Mouse (Mus musculus): ENCODE measurements around the gene Myl9. TPM values are rescaled to one million over a fixed set of nuclear protein-coding genes. Genes with fewer than 3 reads are reported as not detected.
"Not testable (repeated sequence)": the region's sequence is repeated elsewhere in the genome, so short reads cannot be mapped to it uniquely, and the experiment has no call there.

The Myl9 gene
- total and polyA plus RNA-seq, 2 experiments from 2014 or later, result 1,431 to 1,885 TPM

DNA sequence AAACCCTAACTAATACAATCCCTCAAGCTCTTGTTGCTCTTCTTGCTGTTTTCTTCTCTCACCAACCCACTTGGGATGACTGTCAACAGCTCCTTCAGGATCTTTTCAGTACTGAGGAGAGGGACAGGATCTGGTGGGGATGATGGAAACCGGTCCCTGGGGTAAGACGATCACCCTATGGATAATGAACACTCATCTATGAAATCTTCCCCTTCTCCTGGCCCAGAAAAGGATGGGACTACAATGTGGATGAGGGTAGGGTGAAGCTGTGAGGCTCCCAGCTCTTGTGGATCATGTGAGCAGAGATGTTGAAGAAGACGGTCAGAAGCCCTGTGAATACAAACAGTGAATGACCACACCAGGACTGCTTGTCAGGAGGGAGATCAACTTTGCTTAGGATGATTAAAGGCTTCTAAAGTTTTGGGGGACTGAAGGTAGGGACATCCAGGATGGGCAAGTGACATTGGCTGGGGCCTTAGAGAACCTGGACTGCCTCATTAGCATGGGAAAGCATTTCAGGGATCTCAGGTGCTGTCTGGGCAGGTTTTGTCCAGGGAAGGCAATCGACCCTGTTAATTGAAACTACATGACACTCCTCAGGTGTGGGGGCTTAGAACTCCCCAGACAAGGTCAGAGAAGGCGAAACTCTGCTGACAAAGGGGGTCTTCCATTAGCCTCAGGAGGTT, 12.0 kb downstream of the Myl9 start:
- H3K9me3 ChIP-seq (replicated peaks; ENCODE audit: control insufficient read depth, low read length), result peaks cover 10% of the 10 kb centered on the region
- 81% methylated on average over 5 of the region's 5 CpGs for WGBS
- no peak overlapping the region for H3K9ac ChIP-seq (replicated peaks; ENCODE audit: low read depth, low read length)
- ATAC-seq (ENCODE audit: insufficient read depth, low read depth) (no peak), DNase-seq (ENCODE audit: low spot score) (no peak)
- no peak for TF ChIP-seq EP300 (IDR thresholded peaks at IDR 0.05; ENCODE audit: low read depth)
- TF ChIP-seq CTCF (IDR thresholded peaks at IDR 0.05; ENCODE audit: low read depth), result no peak
- no peak overlapping the region for H3K4me2 ChIP-seq (ENCODE audit: low read depth, low read length)
- H3K27ac ChIP-seq (ENCODE audit: low read depth), result no peak overlapping the region
- peaks cover 14% of the 10 kb centered on the region; the same call in 1 of the 2 replicates for H3K4me1 ChIP-seq (ENCODE audit: control insufficient read depth, insufficient read depth)
- no peak overlapping the region for H3K4me3 ChIP-seq (ENCODE audit: low read depth, low read length)
- no peaks in the 10 kb centered on the region for H3K27me3 ChIP-seq (ENCODE audit: control insufficient read depth, insufficient read depth, low read length)
- no peaks in the 10 kb centered on the region for H3K36me3 ChIP-seq (replicated peaks; ENCODE audit: control insufficient read depth, insufficient read depth, low read length)

DNA sequence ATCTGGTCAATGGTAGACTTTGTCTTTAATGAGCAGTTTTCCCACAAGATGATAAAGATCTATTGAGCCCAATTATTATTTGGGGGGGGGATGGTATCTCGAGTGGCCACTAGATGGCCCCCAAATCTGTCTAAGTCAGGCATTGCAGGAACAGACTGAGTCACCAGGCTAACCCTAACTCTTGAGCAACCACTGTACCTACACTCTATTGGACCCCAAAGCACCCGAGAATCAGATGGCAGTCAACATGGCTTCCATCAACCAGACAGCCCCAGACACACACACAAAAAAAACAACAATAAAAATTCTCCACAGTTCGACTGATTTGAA, 12.5 kb downstream of the Myl9 start:
- Histone ChIP-seq H3K9me3 (replicated peaks; ENCODE audit: control insufficient read depth, low read length) (peaks cover 13% of the 10 kb centered on the region), H3K27ac (ENCODE audit: low read depth) (no peak overlapping the region), H3K9ac (replicated peaks; ENCODE audit: low read depth, low read length) (no peak overlapping the region), H3K27me3 (ENCODE audit: control insufficient read depth, insufficient read depth, low read length) (no peaks in the 10 kb centered on the region), H3K4me3 (ENCODE audit: low read depth, low read length) (no peak overlapping the region), H3K36me3 (replicated peaks; ENCODE audit: control insufficient read depth, insufficient read depth, low read length) (no peaks in the 10 kb centered on the region), H3K4me1 (ENCODE audit: control insufficient read depth, insufficient read depth) (peaks cover 14% of the 10 kb centered on the region; the same call in 1 of the 2 replicates), H3K4me2 (ENCODE audit: low read depth, low read length) (no peak overlapping the region)
- TF ChIP-seq CTCF (IDR thresholded peaks at IDR 0.05; ENCODE audit: low read depth), result peak; percentile 39
- no peak for TF ChIP-seq EP300 (IDR thresholded peaks at IDR 0.05; ENCODE audit: low read depth)
- no peak for ATAC-seq (ENCODE audit: insufficient read depth, low read depth)
- WGBS, result 44% methylated on average over 3 of the region's 3 CpGs
- DNase-seq (ENCODE audit: low spot score), result no peak

DNA sequence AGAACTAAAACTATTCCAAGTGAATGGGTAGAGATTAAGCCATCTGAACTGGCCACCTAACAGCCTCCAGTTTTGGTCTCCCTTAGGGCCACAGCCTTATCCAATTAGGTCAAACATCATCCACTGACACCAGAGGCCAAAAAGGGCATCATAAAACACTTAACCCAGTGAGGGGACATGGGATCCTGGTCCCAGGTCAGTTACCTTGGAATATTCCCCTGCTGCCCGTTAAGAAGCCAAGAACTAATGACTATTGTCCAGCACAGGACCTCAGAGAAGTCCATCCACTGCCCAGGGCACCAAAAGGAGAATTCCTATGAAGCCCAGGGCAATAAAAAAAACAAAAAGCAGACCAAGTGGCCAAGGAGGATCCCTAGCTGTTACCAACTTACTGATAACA, 13.6 kb downstream of the Myl9 start:
- Histone ChIP-seq H3K4me1 (ENCODE audit: control insufficient read depth, insufficient read depth) (peaks cover 6% of the 10 kb centered on the region; the same call in 1 of the 2 replicates), H3K27ac (ENCODE audit: low read depth) (no peak overlapping the region)

DNA sequence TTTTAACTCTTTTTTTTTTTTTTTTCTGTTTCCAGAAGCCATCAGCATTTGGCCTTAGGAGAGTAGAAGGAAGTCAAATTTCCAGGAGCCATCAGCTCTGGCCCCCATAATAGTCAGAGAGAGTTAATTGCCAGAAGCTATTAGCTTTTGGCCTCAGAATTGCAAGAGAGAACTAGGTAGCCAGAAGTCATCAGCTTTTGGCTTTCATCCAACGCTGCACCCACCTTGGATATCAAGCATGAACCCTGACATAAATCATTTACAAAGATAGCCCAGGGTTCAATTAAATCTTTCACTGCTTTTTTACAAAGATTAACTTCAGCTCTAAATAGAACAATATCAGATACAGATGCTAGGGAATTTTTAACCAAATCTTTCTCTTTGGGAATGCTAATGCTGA, 23.3 kb downstream of the Myl9 start:
- no peak overlapping the region for H3K9ac ChIP-seq (replicated peaks; ENCODE audit: low read depth, low read length)
- no peak overlapping the region for H3K4me3 ChIP-seq (ENCODE audit: low read depth, low read length)
- no peak for DNase-seq (ENCODE audit: low spot score)
- H3K27ac ChIP-seq (ENCODE audit: low read depth), result no peak overlapping the region
- H3K27me3 ChIP-seq (ENCODE audit: control insufficient read depth, insufficient read depth, low read length), result no peaks in the 10 kb centered on the region
- 0 out of 2 replicates have a peak, but pooled peaks cover 3% of the 10 kb centered on the region for H3K9me3 ChIP-seq (replicated peaks; ENCODE audit: control insufficient read depth, low read length)
- no peak for TF ChIP-seq EP300 (IDR thresholded peaks at IDR 0.05; ENCODE audit: low read depth)
- no peak for TF ChIP-seq CTCF (IDR thresholded peaks at IDR 0.05; ENCODE audit: low read depth)
- no peaks in the 10 kb centered on the region for H3K36me3 ChIP-seq (replicated peaks; ENCODE audit: control insufficient read depth, insufficient read depth, low read length)
- no peak for ATAC-seq (ENCODE audit: insufficient read depth, low read depth)
- WGBS, result 87% methylated on average over 1 of the region's 1 CpGs
- no peak overlapping the region for H3K4me2 ChIP-seq (ENCODE audit: low read depth, low read length)
- H3K4me1 ChIP-seq (ENCODE audit: control insufficient read depth, insufficient read depth), result no peaks in the 10 kb centered on the region

More for the DNA sequence above, 13.6 kb downstream of the Myl9 start:
- Histone ChIP-seq H3K4me2 (ENCODE audit: low read depth, low read length) (no peak overlapping the region), H3K9ac (replicated peaks; ENCODE audit: low read depth, low read length) (no peak overlapping the region), H3K36me3 (replicated peaks; ENCODE audit: control insufficient read depth, insufficient read depth, low read length) (no peaks in the 10 kb centered on the region), H3K27me3 (ENCODE audit: control insufficient read depth, insufficient read depth, low read length) (no peaks in the 10 kb centered on the region), H3K9me3 (replicated peaks; ENCODE audit: control insufficient read depth, low read length) (peaks cover 13% of the 10 kb centered on the region), H3K4me3 (ENCODE audit: low read depth, low read length) (no peak overlapping the region)
- DNase-seq (ENCODE audit: low spot score), result no peak
- TF ChIP-seq CTCF (IDR thresholded peaks at IDR 0.05; ENCODE audit: low read depth) (no peak), EP300 (IDR thresholded peaks at IDR 0.05; ENCODE audit: low read depth) (no peak)
- 68% methylated on average over 1 of the region's 1 CpGs for WGBS
- no peak for ATAC-seq (ENCODE audit: insufficient read depth, low read depth)

DNA sequence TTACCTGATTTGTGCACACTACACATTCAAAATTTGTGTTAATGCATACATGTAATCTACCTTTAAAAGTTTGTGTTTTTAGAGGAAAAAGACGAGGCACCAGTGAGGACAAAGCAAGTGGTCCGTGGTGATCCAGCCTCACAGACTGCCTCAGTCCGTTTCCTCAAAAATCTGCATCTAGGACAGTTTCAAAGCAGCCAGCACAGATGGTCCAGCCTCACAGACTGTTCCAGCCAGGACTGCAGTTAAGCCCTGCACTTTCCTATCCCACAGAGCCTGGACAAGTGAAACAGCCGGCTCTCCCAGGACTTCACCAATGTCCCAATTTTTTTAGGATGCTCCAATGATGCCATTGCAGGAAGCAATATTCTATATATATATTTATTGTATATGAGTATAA, 25.8 kb downstream of the Myl9 start:
- Histone ChIP-seq H3K36me3 (replicated peaks; ENCODE audit: control insufficient read depth, insufficient read depth, low read length) (no peaks in the 10 kb centered on the region), H3K27ac (ENCODE audit: low read depth) (no peak overlapping the region), H3K4me3 (ENCODE audit: low read depth, low read length) (no peak overlapping the region), H3K27me3 (ENCODE audit: control insufficient read depth, insufficient read depth, low read length) (no peaks in the 10 kb centered on the region), H3K4me2 (ENCODE audit: low read depth, low read length) (no peak overlapping the region), H3K9ac (replicated peaks; ENCODE audit: low read depth, low read length) (no peak overlapping the region), H3K9me3 (replicated peaks; ENCODE audit: control insufficient read depth, low read length) (no peaks in the 10 kb centered on the region), H3K4me1 (ENCODE audit: control insufficient read depth, insufficient read depth) (no peaks in the 10 kb centered on the region)
- DNase-seq (ENCODE audit: low spot score), result no peak
- 67% methylated on average over 4 of the region's 4 CpGs for WGBS
- ATAC-seq (ENCODE audit: insufficient read depth, low read depth), result no peak
- TF ChIP-seq CTCF (IDR thresholded peaks at IDR 0.05; ENCODE audit: low read depth) (no peak), EP300 (IDR thresholded peaks at IDR 0.05; ENCODE audit: low read depth) (no peak)

DNA sequence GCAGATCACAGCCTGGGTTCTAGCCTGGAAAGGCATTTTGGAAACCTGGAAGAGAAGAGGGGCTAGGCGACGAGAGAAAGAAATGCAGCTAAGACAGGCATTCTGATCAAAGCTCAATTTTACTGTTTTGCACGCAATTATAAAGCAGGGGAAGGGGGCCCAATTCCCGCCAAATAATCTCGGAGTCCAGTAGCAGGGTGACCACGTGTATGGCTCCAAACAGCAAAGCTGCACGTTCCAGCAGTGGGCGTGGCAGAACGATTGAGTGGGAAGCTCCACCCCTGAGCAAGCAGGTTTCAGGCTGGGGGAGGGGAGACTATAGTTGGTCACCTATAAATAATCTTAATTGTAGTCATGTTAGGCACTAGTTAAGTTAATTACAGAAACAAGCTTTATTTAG, 26.9 kb downstream of the Myl9 start:
- H3K4me3 ChIP-seq (ENCODE audit: low read depth, low read length); H3K27ac ChIP-seq (ENCODE audit: low read depth); H3K9ac ChIP-seq (replicated peaks; ENCODE audit: low read depth, low read length); ATAC-seq (ENCODE audit: insufficient read depth, low read depth); H3K9me3 ChIP-seq (replicated peaks; ENCODE audit: control insufficient read depth, low read length); DNase-seq (ENCODE audit: low spot score); H3K36me3 ChIP-seq (replicated peaks; ENCODE audit: control insufficient read depth, insufficient read depth, low read length); H3K4me1 ChIP-seq (ENCODE audit: control insufficient read depth, insufficient read depth); H3K4me2 ChIP-seq (ENCODE audit: low read depth, low read length); H3K27me3 ChIP-seq (ENCODE audit: control insufficient read depth, insufficient read depth, low read length): not testable (repeated sequence)
- WGBS, result 40% methylated on average over 9 of the region's 9 CpGs
